Mouse (Mus musculus) bone marrow, adult 2 months (tissue): ENCODE results near the gene Ganab. TPM values are rescaled to one million over a fixed set of nuclear protein-coding genes. Genes with fewer than 3 reads are reported as not detected.

Experiments used
- H3K27ac ChIP-seq: fragments of 200-500 bp; 2 replicates; pipeline ENCODE4 v1.5.1; 2012; ENCODE audit warnings: low read depth, mild to moderate bottlenecking, control low read depth, inconsistent platforms, low read length; ENCODE audit not compliant: control insufficient read depth, poor library complexity, insufficient read depth
- H3K4me1 ChIP-seq: fragments of 200-500 bp; 2 replicates; pipeline ENCODE4 v1.6.1; 2011; ENCODE audit warnings: low read length; ENCODE audit not compliant: control insufficient read depth, insufficient read depth
- H3K4me3 ChIP-seq: fragments of 200-500 bp; replicated peaks from 2 replicates; pipeline ENCODE3; 2011; ENCODE audit warnings: mild to moderate bottlenecking, low read depth, low read length, control low read depth; ENCODE audit not compliant: control insufficient read depth
- CTCF ChIP-seq: fragments of 200-500 bp; IDR thresholded peaks from 2 replicates; pipeline ENCODE4 v1.5.1; 2011; ENCODE audit warnings: low read length, control low read depth; ENCODE audit not compliant: control insufficient read depth, insufficient read depth
- POLR2A ChIP-seq: fragments of 200-500 bp; IDR thresholded peaks from 2 replicates; pipeline ENCODE4 v1.6.1; 2011; ENCODE audit warnings: low read depth, mild to moderate bottlenecking, control low read depth, low read length, borderline replicate concordance; ENCODE audit not compliant: control insufficient read depth
- WGBS: fragments of 180-500 bp; shearing (Covaris S2); methylation state at CpG from one replicate; pipeline ENCODE4 v1.1.7; 2018; 5-methylcytosine and 5-hydroxymethylcytosine counted together
- polyA plus RNA-seq: library from polyadenylated mRNA; stranded (reverse); fragments of >200 nt; gene quantifications from 2 replicates; pipeline ENCODE4 v1.2.4, GENCODE M21; 2011; ENCODE audit warnings: low replicate concordance; ENCODE audit not compliant: missing spikeins, insufficient read depth, insufficient read length

Gene Ganab
- polyA plus RNA-seq, 1 experiment, result 61.7 TPM

GRCm38 (mm10) chr19:8920836-8921291 is 23.0 kb downstream of the Ganab start:
- TF ChIP-seq POLR2A (no peak), CTCF (no peak)
- Histone ChIP-seq H3K27ac (peak overlapping the region; percentile 86), H3K4me3 (peak overlapping the region; percentile 91), H3K4me1 (peaks cover 3% of the 10 kb centered on the region; the same call in 1 of the 2 replicates)
- under 1% methylated on average over 6 of the region's 6 CpGs for WGBS

GRCm38 (mm10) chr19:8921741-8922140 is 23.9 kb downstream of the Ganab start:
- TF ChIP-seq POLR2A (no peak), CTCF (no peak)
- Histone ChIP-seq H3K4me3 (peak overlapping the region; percentile 43), H3K4me1 (peaks cover 3% of the 10 kb centered on the region; the same call in 1 of the 2 replicates), H3K27ac (no peak overlapping the region)
- WGBS, result 56% methylated on average over 9 of the region's 9 CpGs

- TF ChIP-seq POLR2A, result no peak
- no peak for TF ChIP-seq CTCF
- Histone ChIP-seq H3K27ac (no peak overlapping the region; the same call in 1 of the 2 replicates), H3K4me3 (no peak overlapping the region), H3K4me1 (peaks cover 1% of the 10 kb centered on the region)
- 29% methylated on average over 2 of the region's 2 CpGs for WGBS
These were observed 28.9 kb downstream of the Ganab start for GRCm38 (mm10) chr19:8926766-8927165.

GRCm38 (mm10) chr19:8927891-8928525 is 30.1 kb downstream of the Ganab start:
- H3K4me1 ChIP-seq, result peaks cover 1% of the 10 kb centered on the region
- no peak for TF ChIP-seq CTCF
- no peak for TF ChIP-seq POLR2A
- WGBS, result 58% methylated on average over 12 of the region's 12 CpGs
- H3K27ac ChIP-seq, result peak overlapping the region; percentile 22
- H3K4me3 ChIP-seq, result no peak overlapping the region

GRCm38 (mm10) chr19:8928689-8929223 is 30.9 kb downstream of the Ganab start:
- 39% methylated on average over 16 of the region's 16 CpGs for WGBS

GRCm38 (mm10) chr19:8929224-8930088 is 31.6 kb downstream of the Ganab start, which contains the start of the genes Rom1 and Eml3:
TSS of gene Rom1 (minus strand) at chr19:8929356.
TSS of gene Eml3 (plus strand) at chr19:8929552.
- H3K4me3 ChIP-seq, result peak within 1 kb of the TSS; percentile 75
- peaks cover 1% of the 10 kb centered on the region for H3K4me1 ChIP-seq
- TF ChIP-seq POLR2A, result no peak; the same call in 1 of the 2 replicates
- peak; percentile 42; the same call in 1 of the 2 replicates for TF ChIP-seq CTCF
- peak within 1 kb of the TSS; percentile 96 for H3K27ac ChIP-seq
- WGBS, result under 1% methylated on average over 74 of the region's 74 CpGs

More at GRCm38 (mm10) chr19:8928689-8929223, 30.9 kb downstream of the Ganab start:
- Histone ChIP-seq H3K4me3 (peak overlapping the region; percentile 75), H3K27ac (peak overlapping the region; percentile 96), H3K4me1 (peaks cover 1% of the 10 kb centered on the region)
- TF ChIP-seq CTCF (no peak), POLR2A (peak; percentile 51; the same call in 1 of the 2 replicates)

GRCm38 (mm10) chr19:8930117-8930516 is 32.2 kb downstream of the Ganab start:
- no peak for TF ChIP-seq CTCF
- no peak for TF ChIP-seq POLR2A
- 4% methylated on average over 11 of the region's 11 CpGs for WGBS
- Histone ChIP-seq H3K4me1 (peaks cover 1% of the 10 kb centered on the region), H3K4me3 (peak overlapping the region; percentile 75), H3K27ac (peak overlapping the region; percentile 96)
